Mouse (Mus musculus) heart, adult 11 months (tissue): ENCODE results near the gene Htr6.

Source experiments
- DNase-seq: peaks from one replicate; pipeline ENCODE4 v3.0.0; 2022

Htr6 gene

DNA sequence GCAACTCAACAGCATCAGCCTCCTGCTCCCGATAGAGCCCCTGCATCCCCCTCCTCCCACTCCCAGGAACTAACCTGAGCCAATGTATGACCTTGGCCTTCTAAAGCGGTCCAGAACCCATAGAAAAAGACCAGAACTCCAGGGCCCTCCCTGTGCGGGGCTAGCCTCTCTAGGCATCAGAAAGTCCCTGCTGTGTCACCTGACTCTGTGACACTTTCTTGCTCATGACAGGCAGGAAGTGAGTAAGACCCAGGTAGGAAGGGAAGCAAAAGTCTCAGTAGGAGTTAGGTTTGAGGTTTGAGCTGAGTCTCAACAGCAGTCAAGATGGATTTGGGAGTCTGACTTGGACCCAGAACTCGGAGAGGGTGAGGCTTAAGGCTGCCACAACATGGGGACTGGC lies 11.6 kb upstream of the Htr6 start:
- DNase-seq = no peak

DNA sequence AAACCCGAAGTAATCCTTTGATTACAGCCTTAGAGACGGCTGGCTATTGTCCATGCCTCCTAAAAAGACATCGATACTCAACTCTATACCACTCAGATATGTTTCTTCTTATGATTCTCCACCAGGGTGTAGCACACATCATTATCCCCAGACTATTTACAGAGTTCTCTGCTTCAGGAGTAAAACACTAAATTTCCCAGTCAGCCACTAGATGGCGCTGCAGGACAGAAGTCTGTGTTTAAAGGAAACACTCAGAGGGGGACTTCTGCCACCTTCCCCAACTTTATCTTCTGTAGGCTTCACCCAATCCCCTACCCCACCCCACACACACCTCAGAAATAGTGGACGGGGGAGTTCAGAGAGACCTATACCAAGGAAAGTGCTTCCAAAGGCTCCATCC lies 10.7 kb upstream of the Htr6 start:
- peak; percentile 96 for DNase-seq

DNA sequence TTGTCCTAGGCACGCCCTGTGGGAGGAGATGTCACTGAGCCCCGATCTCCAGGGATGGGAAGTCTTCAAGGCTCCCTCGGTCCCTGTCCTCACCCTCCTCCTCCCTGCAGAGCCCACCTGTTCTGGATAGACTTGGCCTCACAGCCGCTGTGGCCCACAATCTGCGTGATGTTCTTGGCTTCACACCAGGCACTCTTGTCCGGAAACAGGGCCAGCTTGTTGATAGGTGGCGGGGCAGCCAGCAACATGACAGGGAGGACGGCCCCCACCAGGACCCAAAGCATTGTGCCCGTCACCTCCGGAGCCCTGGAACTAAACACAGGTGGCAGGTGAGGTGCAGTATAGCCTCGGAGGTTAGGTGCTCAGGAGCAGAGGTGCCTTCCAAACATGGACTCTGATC lies 10.0 kb upstream of the Htr6 start:
- peak; percentile 94 for DNase-seq

DNA sequence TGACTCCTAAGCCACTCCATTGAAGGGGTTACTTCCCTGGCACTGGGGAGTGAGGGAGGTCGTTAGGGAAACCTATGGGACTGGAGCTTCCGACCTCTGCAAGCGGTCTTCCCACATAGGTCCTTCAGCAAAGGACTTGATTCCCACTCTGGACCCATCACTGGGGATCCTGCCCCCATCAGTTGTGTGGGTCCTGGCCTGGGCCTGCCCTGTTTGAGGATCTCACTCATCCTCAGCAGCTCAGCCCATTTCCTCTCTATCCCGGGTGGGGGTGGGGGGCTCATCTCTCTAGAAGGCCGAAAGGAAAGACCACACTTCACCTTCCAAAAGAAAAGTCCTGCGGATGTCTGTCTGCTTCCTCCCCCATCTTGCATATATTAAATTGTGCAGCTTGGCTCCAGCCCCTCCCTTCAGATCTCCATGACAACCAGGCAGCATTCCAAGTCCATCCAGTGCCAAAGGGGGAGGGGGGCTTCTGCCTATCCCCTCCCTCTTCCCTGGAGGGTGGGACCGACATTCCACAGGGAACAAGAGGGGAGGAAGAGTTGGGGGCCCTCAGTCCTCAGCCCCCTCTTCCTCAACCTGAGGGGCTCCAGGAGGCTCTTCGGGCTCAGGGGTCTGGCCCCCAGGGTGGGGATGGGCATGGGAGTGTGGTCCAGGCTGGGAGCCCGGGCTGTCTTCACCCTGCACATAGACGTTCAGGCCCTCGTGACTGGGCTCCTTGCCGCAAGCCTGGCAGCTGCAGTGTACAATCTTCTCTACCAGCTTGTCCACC lies 7.6 kb upstream of the Htr6 start:
- no peak for DNase-seq

DNA sequence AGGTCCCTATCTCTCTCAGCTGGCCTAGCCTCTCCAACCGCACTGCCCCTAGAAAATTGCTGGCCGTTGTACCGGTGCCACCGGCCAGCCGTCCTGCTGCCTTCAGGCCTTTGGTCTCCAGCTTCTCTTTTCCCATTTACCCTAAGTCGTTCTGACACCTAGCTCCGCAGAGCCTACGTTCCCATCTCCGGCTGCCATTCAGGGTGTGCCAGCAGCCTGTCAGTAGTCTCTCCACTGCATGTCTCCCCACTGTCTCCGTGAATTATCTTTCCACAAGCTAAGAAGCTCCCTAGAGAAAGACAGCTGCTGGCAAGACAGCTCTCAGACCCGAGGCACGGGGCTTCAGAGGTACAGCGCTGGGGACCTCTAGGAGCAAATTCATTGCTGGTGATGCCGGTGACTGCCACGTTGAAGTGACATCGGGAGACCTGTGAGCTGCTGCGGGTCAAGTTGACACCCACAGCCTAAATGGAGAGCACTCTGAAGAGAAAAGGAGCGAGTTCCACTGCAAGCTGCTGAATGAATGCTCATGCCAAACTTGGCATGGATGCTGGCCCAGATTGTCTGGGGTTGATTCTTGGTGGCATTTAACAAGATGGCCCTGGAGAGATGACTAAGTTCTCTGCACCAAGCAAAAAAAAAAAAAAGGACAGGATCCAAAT lies 6.0 kb upstream of the Htr6 start:
- DNase-seq = no peak

DNA sequence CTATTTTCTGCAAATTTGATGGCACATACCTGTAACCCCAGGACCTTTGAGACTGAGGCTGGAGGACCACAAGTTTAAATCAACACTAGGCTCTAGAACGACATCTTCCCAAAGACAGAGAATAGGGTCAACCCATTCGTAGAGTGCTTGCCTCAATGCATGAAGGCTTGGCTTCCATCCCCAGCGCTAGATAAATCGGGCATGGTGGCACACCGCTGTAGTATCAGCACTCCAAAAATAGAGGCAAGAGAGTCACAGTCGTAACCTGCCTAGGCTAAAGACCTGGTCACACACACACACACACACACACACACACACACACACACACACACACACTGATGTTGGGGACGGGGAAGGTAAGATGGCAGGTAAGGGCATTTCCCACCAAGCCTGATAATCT lies 4.9 kb upstream of the Htr6 start:
- DNase-seq = no peak

DNA sequence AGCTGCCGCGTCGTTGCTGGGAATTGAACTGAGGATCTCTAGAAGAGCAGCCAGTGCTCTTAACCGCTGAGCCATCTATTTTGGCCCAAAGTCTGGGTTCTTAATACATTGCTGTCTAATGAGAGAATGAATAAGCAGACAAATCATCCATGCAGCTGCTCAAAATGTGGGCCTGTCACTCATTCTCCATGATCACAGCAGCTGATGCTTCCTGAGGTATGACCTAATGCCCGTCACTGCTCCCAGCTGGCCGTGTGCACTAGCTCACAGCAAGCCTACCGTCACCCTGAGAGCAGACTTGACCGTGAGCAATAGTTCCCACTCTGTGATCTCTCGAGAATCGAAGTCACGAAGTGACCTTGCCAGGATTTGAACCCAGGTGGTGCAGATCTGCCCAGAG lies 4.1 kb upstream of the Htr6 start:
- no peak for DNase-seq

DNA sequence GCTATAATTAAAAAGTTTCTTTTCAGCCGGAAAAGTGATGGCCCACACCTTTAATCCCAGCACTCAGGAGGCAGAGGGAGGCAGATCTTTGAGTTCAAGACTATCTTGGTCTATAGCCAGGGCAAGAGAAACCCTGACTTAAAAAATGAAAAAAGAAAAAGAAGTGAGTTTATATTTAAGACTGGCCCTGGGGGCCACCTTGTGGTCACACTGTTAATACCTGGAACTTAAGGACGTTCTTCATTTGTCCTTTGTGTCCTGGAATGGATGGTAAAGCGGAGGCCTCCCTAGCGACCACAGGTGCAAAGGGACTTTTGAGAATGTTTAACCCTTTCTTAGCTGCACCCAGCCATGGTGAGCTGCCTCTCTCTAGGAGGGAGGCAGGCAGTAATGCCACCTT lies 3.4 kb upstream of the Htr6 start:
- DNase-seq = no peak

DNA sequence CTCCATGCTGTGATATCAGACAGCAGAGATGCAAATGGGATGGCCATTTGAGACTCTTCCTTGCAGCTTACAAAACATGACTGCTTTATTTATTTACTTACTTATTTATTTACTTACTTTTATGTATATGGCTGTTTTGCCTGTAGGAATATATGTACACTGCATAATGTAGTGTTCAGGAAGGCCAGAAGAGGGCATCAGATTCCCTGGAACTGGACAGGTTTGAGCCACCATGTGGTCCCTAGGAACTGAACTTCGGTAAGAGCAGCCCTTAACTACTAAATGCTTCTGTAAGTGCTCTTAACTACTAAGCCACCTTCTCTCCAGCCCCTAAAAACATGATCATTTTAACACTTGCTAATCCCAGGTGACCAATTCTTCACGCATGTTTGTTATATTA lies 2.9 kb upstream of the Htr6 start:
- no peak for DNase-seq

DNA sequence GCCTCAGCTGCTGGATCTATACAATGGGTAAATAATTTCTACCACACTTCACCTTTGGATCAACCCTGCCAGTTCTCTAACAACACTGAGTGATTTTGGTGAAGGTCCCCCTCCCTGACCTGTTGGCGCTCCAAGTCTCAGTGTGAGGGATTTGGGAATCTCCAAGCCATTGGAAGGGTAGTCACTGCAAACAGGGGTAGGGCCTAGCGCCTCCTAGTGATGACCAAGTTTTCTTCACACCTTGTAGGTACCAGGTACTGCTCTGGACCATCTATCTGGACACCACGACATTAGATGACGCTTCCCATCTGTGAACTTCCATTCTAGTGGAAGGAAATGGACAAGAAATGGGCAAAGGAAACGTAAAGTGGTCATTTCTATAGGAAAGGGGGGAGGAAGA lies 545 bp upstream of the Htr6 start:
- no peak for DNase-seq

DNA sequence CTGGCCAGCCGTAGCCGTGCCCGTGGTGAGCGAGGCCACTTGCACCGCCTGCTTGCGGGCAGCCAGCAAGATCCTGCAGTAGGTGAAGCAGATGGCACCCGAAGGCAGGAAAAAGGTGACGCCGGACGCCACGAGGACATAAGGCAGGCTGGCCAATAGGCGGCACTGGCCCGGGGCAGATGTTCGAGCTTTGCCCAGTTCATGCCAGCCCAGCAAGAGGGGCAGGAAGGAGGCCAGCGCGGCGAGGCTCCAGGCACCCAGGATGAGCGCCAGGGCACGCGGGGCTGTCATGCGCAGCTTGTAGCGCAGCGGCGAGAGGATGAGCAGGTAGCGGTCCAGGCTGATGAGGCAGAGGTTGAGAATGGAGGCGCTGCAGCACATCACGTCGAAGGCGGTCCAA lies 1.3 kb downstream of the Htr6 start:
- DNase-seq = no peak

DNA sequence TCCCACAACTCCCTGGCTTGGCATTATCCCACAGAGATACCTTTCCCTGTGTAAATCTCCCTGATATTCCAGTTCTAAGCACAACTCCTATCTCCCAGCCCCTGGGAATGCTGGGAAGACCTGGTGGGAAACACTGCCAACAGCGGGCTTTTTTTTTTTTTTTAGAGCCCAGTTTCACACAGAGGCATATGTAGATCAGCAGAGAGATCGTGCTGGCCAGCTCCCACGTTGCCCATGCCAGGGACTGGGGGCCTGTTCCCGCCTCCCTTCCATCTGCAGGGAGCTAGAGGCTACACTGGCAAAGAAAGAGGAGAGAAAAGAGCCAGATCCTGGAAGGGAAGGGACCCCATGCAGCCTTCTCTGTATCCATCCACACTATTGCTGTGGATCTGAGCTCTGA lies 7.1 kb downstream of the Htr6 start:
- no peak for DNase-seq

DNA sequence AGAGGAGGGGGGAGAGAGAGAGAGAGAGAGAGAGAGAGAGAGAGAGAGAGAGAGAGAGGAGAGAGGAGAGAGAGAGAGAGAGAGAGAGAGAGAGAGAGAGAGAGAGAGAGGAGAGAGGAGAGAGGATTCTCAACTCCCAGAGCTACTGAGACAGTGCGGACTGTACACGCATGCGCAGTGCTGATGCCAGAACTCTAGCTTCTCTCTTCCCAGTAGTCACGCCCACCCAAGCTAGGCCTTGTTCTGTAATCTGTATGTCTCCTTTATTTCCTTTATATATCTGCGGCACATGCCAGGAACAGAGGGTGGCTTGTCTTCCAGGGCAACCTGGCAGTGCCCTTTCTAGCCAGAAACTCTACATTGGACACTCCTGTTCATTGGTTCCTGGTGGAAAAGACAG lies 10.5 kb downstream of the Htr6 start:
- no peak for DNase-seq

DNA sequence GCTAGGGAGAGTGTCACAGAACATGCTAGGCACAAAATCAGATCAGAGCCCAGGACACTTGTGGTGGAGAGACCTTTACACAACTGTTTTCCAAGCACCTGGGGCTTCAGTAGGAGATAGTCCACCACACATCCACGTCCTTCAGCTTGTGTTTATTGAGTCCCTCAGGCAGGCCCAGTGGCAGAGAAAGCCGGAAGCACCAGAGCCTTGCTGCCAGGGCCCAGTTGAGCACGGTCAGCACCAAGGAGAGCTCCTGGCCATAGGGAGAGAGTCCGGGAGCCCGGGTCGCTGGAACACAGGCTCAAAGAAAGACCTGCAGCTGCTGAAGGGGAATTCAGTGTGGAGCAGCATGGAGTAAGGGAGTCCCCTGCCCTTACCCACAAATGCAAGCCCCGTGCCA lies 15.8 kb downstream of the Htr6 start:
- DNase-seq = no peak

DNA sequence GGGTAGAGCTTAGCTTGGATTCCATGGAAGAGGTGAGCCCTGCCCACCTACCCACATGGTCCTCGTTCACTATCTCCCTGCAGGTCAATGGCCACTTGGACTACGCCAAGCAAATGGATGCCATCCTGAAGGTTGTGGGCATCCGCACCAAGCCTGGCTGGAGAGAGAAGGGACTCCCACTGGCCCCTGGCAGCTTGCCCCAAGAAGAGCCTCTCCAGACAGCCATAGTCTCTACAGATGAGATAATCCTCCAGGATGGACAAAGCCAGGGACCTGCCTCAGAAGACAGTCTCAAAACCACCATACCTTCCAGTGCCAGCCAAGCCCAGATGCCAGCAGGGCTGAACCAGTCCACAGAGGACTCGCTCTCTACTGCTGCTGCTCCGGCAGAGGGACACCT lies 17.3 kb downstream of the Htr6 start:
- DNase-seq = no peak

DNA sequence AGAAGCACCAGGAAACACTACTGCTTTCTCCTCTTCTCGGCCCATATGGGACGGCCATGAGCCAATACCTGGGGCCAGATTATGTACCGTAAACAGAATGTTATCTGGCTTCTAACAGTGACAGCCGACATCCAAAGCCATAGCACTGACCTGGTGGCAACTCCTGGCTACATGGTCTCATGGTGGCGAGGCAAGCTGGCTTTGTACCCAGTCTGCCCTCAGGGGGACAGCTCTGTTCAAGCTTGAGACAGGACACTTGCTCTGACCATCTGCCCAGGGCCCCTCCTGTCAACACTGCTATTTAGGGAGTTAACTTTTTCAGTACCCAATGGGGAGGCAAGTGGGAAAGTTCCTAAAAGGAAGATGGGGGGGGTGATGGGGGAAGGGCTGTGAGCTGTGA lies 18.1 kb downstream of the Htr6 start:
- DNase-seq = no peak

DNA sequence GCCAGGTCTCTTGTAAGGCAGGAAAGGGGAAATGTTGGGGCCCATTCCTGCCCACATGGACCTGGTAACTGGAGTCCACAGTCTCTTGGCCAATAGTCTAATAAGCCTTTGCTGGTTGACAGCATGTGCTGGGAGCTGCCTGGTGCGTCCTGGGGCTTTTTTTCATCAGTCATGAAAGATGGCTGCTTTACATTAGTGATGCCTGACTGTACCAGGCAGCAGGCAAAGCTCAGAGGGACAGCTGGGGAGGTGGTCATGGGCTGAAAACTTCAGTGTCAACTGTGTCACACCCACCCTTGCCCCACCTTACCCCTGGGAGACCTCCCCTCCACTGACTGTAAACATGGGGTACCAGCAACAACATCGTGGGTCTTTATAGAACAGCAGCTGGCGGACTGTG lies 19.6 kb downstream of the Htr6 start:
- DNase-seq = no peak

DNA sequence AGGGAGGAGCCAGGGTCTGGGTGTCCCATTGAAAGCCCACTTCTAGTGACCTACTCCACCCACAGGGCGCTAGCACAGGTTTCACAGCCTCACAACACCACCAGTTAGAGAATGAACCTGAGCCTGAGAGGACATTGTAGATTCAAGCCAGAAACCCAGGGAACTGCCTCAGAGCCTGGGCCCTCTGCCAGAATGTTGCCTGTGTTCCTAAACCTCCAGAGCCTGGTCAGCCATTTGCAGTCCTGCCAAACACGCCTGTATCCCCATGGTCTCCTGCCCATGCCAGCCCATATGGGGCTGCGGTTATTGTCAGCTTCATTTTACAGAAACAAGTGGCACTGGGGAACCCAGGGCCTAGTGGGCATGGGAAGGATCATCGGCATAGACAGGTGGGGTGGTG lies 20.0 kb downstream of the Htr6 start:
- DNase-seq = no peak

DNA sequence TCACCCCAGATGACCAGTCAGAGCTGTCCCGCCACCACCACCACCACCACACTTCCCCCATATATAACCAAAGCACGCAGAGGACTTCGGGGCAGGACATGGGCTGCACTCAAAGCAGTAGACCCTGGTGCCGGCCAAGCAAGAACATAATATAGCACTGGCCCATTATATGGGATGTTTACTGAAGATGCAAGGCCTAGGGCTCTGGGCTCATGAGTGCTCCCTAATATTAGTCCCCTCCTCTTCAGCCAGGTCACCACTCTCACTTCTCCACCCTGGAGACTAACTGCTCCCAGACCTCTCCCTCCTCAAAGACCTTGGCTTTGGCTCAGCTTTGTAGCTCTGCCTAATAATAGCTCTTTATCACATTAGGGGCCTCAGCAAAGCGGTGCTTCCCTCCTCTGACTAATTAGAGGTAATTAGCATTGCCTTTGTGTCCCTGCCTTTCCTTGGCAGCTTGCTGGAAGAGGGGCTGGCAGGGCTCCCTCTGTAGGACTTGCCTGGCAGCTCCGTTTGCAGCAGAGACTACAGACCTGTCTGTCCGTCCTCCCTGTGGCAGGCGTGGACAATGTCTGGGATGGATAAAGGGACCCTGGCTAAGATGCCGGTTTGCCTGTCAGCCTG lies 21.0 kb downstream of the Htr6 start:
- no peak for DNase-seq

DNA sequence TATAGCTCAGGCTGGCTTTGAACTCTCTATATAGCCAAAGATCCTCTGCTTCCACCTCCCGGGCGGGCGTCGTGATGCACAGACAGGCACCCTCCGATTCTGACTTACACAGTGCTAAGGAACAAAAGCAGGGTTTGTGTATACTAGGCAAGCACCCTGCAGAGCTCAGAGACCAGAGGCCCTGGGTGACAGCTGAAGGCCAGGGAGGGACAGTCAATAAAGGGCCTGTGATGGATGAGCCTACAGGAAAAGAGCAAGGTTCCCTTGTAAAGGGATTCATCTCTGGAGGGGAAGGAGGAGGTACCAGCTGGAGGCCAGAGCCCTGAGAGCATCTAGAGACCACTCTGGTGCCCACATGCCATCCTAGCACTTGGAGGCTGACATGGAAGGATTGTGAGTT lies 22.0 kb downstream of the Htr6 start:
- DNase-seq = no peak

DNA sequence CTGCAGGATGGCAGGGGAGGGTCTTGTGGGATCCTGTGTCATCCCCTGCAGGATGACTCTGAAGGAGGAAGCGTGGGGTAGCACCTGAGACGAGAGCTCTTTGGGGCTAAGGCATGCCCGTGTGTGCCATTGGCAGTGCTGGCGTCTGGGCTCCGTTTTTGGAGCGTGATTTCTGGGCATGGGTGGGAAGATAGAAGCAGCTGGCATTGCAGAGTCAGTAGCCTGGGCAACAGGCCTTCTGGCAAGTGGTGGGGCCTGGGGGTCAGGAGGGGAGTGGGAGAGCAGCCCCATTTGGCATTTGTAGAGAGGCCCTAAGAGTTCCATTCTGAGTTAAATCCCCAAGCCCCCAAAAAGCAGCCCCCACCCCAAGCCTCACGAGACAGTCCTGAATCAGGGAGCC lies 22.6 kb downstream of the Htr6 start:
- DNase-seq = no peak

DNA sequence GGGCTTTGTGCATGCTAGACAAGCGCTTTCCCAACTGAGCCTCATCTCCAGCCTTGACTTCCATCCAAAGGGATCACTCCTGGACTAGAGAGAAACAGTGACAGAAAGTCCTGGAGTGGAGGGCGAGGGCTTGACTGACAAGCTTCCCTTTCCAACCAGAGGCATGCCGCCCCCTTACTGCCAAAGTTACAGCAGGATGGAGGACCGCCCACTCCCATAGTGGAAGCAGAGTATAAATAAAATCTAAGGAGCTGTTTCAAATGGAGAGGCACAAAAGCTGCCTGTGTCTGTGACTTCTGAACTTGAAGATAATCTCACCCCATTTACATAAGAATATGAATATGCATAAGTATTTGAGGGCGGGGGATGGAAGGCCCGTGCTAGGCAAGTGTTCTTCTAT lies 26.9 kb downstream of the Htr6 start:
- DNase-seq = no peak

DNA sequence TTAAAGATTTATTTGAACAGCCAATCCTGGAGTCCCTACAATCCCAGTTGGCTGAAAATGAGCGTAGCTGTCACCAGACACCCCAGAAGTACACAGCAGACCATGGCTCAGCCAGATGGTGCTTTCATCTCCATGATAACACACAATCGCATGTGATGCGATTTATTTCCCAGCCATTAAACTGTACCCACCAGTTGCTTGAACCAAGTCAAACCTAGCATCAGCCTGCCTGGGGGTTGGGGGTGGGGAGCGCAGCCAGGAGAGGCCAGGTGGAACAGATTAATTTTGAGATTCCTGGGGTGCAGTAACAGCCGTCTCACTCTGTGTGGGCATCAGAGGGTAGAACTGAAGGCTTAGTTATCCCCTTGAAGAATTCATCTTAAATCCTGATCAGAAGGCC lies 29.0 kb downstream of the Htr6 start:
- no peak for DNase-seq

DNA sequence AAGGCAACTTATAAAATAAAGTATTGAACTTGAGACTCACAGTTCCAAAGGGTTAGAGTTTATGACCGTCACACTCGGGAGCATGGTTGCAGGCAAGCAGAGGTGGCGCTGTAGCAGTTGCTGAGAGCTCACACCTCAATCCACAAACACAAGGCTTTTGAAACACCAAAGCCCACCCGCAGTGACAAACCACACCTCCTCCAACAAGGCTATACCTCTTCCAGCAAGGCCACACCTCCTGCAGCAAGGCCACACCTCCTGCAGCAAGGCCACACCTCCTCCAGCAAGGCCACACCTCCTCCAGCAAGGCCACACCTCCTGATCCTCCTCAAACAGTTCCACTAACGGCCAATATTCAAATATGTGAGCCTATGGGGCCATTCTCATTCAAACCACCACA lies 30.8 kb downstream of the Htr6 start:
- DNase-seq = no peak

DNA sequence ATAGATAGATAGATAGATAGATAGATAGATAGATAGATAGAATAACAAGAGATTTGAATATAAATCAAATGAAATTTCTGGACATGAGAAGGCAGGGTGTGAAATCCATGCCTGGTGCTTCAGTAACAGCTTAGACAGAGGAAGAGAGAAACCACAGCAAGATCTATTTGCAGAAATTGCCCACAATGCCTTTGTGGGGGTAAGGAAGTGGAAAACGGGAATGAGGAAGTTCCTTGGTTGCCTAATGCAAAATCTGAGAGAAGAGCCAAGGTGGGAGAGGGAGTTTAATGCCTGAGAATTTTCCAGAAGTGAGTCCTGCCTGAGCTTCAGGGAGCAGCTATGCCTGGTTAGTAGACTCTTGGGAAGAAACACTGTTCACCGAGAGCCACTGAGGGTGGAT lies 31.8 kb downstream of the Htr6 start:
- DNase-seq = no peak
